Mouse (Mus musculus) kidney, adult 2 months (tissue): ENCODE data around the gene Ttc7b. TPM values are rescaled to one million over a fixed set of nuclear protein-coding genes. Genes with fewer than 3 reads are reported as not detected.

Experiments
- DNase-seq: peaks from one replicate; pipeline ENCODE4 v3.0.0; 2021
- H3K27ac ChIP-seq: fragments of 200-500 bp; 2 replicates; pipeline ENCODE4 v1.5.1; 2012; ENCODE audit warnings: low read depth, low read length, control low read depth, inconsistent platforms; ENCODE audit not compliant: insufficient read depth
- H3K27me3 ChIP-seq: fragments of 200-500 bp; replicated peaks from 2 replicates; pipeline ENCODE4 v1.6.1; 2012; ENCODE audit warnings: mild to moderate bottlenecking, moderate library complexity, low read length, inconsistent platforms; ENCODE audit not compliant: control insufficient read depth, insufficient read depth
- H3K36me3 ChIP-seq: fragments of 200-500 bp; 2 replicates; pipeline ENCODE4 v1.6.1; 2012; ENCODE audit warnings: mild to moderate bottlenecking, moderate library complexity, low read length, inconsistent platforms; ENCODE audit not compliant: control insufficient read depth, insufficient read depth
- H3K4me1 ChIP-seq: fragments of 200-500 bp; 2 replicates; pipeline ENCODE4 v1.6.1; 2011; ENCODE audit warnings: low read length; ENCODE audit not compliant: control insufficient read depth, insufficient read depth
- H3K4me3 ChIP-seq: fragments of 200-500 bp; 2 replicates; pipeline ENCODE4 v1.5.1; 2011; ENCODE audit warnings: mild to moderate bottlenecking, low read depth, low read length, control low read depth; ENCODE audit not compliant: insufficient read depth
- CTCF ChIP-seq: fragments of 200-500 bp; conservative IDR thresholded peaks from 2 replicates; pipeline ENCODE4 v1.5.1; 2011; ENCODE audit warnings: low read depth, mild to moderate bottlenecking, control low read depth, low read length, moderate library complexity, mixed read lengths; ENCODE audit not compliant: insufficient read depth, insufficient read length
- POLR2A ChIP-seq: fragments of 200-500 bp; IDR thresholded peaks from one replicate; pipeline ENCODE4 v1.6.1; 2011; ENCODE audit warnings: low read depth, low read length, control low read depth
- WGBS: fragments of 180-500 bp; shearing (Covaris S2); methylation state at CpG from one replicate; pipeline ENCODE4 v1.1.7; 2018; 5-methylcytosine and 5-hydroxymethylcytosine counted together
- polyA plus RNA-seq: library from polyadenylated mRNA; depleted of rRNA; stranded (reverse); fragments of >200 nt; gene quantifications from 2 replicates; pipeline ENCODE4 v1.2.3, GENCODE M21; 2012

Ttc7b gene
- polyA plus RNA-seq, 1 experiment: 42.1 TPM

DNA sequence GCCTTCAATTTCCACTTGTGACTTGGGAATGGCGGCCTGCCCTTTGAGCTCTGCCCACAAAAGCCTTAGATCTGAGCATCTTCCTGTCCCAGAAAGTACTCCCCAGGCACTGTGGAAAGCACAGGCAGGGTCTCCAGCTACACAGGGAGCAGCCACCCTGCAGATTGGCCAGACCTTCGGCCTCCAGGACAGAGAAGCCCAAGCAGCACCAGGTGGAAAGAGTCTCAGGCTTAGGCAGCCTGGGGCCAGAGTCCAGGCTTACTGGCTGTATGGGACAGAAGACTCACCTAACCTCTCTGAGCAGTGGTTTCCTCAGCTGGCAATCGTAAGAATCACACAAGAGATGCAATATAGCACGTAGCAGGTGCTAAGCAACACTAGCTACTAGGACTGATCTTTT lies 17.0 kb downstream of the Ttc7b start:
- H3K27ac ChIP-seq: no peak overlapping the region
- no peak overlapping the region for H3K4me3 ChIP-seq
- peaks cover 5% of the 10 kb centered on the region; the same call in 1 of the 2 replicates for H3K4me1 ChIP-seq
- DNase-seq: peak; percentile 57
- no peaks in the 10 kb centered on the region for H3K36me3 ChIP-seq
- no peak for TF ChIP-seq POLR2A
- no peak for TF ChIP-seq CTCF
- H3K27me3 ChIP-seq: no peaks in the 10 kb centered on the region
- 64% methylated on average over 4 of the region's 4 CpGs for WGBS

DNA sequence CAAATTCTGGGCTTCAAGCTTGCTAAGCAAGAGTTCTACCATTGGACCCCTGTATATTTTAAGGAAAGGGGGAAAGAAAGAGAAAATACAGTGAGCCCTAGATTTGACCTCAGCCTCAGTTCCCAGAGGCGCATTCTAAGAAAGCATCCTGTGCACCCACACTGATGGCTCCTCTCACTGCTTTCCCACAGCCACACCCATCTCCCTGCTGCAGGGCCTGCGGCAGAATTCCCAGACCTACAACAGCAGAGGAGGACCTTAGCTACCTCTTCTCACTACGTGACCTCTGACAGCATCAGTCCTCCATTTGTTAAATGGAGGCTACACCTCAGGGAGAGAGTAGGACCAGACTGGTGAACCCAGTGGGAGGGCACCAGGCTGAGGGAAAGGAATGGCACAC lies 18.1 kb downstream of the Ttc7b start:
- Histone ChIP-seq H3K4me1 (peaks cover 5% of the 10 kb centered on the region; the same call in 1 of the 2 replicates), H3K4me3 (no peak overlapping the region), H3K27me3 (no peaks in the 10 kb centered on the region), H3K27ac (no peak overlapping the region), H3K36me3 (no peaks in the 10 kb centered on the region)
- 80% methylated on average over 3 of the region's 3 CpGs for WGBS
- no peak for DNase-seq
- TF ChIP-seq CTCF (no peak), POLR2A (no peak)

DNA sequence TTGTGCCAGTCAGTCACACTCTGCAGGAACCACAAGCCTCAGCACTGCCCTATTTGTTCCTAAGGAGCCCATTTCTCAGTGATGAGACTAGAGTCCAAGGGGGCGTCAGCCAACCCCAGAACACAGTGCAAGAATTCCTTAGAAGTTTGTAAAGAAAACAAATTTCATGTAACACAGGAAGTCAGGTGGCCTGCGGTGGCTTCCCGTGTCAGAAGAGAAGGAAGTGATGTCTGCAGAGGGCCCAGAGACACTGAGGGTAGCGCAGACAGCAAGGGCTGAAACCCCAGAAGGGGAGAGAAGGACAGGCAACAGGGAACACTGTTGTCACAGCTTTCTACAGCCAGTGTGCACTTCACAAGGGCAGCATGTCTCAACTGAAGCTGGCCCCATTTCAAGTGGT lies 19.4 kb downstream of the Ttc7b start:
- no peaks in the 10 kb centered on the region for H3K36me3 ChIP-seq
- no peak for DNase-seq
- peaks cover 5% of the 10 kb centered on the region; the same call in 1 of the 2 replicates for H3K4me1 ChIP-seq
- H3K27me3 ChIP-seq: no peaks in the 10 kb centered on the region
- H3K27ac ChIP-seq: no peak overlapping the region
- H3K4me3 ChIP-seq: no peak overlapping the region
- 66% methylated on average over 4 of the region's 4 CpGs for WGBS
- TF ChIP-seq POLR2A: no peak
- TF ChIP-seq CTCF: no peak

DNA sequence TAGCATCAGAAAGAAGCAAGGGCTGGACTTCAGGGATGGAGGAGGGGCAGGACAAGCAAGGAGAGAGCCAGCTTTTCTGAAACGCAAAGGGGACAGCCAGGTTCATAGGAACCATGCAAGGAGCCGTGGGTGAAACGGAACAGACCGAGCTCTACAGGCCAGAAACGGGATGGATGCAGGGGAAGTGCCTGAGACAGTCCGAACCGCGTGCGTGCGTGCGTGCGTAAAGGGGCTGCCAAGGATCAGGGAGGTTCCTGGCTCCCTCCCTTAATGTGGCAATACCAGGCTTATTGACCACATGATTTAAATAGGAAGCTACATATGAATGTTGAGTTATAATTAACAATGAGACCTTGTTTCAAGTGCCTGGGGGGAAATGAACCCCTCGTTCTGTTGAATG lies 21.2 kb downstream of the Ttc7b start:
- no peaks in the 10 kb centered on the region; the same call in 1 of the 2 replicates for H3K36me3 ChIP-seq
- no peaks in the 10 kb centered on the region for H3K27me3 ChIP-seq
- TF ChIP-seq CTCF: no peak
- no peak for TF ChIP-seq POLR2A
- no peak overlapping the region for H3K27ac ChIP-seq
- no peak overlapping the region for H3K4me3 ChIP-seq
- no peak for DNase-seq
- H3K4me1 ChIP-seq: peaks cover 5% of the 10 kb centered on the region; the same call in 1 of the 2 replicates
- 91% methylated on average over 13 of the region's 13 CpGs for WGBS

DNA sequence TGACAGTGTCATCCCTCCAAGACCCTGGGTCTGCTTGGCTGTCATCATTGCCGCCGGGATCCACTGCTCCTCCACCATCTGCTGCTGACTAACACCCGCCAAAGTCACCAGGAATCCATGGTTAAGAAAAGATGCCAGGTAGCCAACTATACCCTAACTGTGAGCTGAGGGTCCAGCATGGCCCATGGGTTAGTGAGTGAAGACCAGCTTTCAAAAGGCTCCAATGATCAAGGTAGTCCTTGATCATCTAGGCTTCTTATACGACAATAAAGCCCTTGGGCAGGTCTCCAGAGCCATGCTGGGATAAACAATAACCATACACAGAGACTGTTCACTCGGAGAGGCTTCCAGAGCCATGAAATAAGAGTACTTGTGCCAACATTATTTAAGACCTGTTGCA lies 22.6 kb downstream of the Ttc7b start:
- 92% methylated on average over 5 of the region's 5 CpGs for WGBS
- no peaks in the 10 kb centered on the region for H3K27me3 ChIP-seq
- H3K27ac ChIP-seq: no peak overlapping the region
- DNase-seq: no peak
- H3K4me3 ChIP-seq: no peak overlapping the region
- TF ChIP-seq POLR2A (no peak), CTCF (no peak)
- H3K36me3 ChIP-seq: peaks cover 1% of the 10 kb centered on the region; the same call in 1 of the 2 replicates
- no peaks in the 10 kb centered on the region for H3K4me1 ChIP-seq

DNA sequence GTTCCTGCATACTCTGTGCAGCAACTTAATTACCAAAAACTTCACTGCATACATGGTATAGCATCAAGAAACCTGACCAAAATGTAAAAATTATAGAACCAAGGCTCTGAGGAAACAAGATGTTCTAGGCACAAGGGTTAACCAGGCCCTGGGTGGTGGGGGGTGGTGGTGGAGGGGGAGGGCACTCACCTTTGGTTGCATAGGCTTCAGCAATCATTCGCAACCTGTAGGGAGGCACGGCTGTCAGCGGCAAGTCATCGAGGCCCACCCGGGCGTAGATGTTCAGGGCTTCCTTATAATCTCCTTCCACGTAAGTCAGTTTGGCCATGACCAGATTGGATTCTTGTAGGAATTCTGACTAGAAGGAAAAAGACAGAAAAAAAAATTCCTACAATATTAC lies 25.5 kb downstream of the Ttc7b start:
- 71% methylated on average over 7 of the region's 7 CpGs for WGBS
- Histone ChIP-seq H3K4me3 (no peak overlapping the region), H3K36me3 (peaks cover 3% of the 10 kb centered on the region; the same call in 1 of the 2 replicates)

DNA sequence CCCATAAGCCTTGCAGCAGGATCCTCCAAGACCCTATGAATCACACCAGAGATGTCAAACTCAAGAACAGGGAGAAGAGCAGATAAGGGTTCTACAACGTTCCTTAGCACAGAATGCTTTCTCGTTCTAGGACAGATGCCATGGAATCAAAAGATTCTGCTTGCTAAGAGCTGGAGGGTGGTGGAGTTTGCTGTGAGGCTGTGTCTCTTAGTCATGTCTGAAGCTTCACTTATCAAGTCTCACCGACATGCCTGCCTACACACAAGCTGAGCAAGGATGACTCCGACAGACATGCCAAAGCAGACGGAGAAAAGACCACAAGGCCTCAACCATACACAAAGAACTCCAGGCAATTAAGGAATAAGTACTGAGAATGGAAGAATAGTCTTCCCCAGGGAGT lies 27.4 kb downstream of the Ttc7b start:
- H3K27me3 ChIP-seq: no peaks in the 10 kb centered on the region
- DNase-seq: no peak
- TF ChIP-seq POLR2A: no peak
- no peak for TF ChIP-seq CTCF
- H3K4me1 ChIP-seq: no peaks in the 10 kb centered on the region
- H3K36me3 ChIP-seq: peaks cover 3% of the 10 kb centered on the region; the same call in 1 of the 2 replicates
- no peak overlapping the region for H3K27ac ChIP-seq
- H3K4me3 ChIP-seq: no peak overlapping the region
- 92% methylated on average over 5 of the region's 5 CpGs for WGBS

More for the DNA sequence above, 25.5 kb downstream of the Ttc7b start:
- no peak for DNase-seq
- no peaks in the 10 kb centered on the region for H3K4me1 ChIP-seq
- no peak overlapping the region for H3K27ac ChIP-seq
- TF ChIP-seq CTCF: no peak
- no peak for TF ChIP-seq POLR2A
- H3K27me3 ChIP-seq: no peaks in the 10 kb centered on the region

DNA sequence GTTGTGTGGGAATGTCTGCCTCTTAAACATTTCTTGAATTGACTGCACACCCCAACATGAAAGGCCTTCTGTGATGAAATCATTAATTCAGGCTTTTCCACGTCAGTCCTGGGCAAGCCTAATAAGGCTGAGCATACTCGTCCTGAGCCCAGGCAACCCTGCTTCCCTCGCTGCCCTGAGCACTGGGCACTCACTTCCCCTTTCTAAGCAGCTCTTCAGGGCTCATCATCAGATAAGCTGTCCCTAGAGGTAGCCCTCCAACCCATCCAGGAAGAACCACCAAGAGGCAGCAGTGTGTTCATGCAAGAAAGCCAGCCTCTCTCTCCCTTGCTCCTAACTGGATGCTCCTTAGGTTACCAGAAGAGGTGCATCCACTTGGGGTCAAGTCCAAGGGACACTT lies 27.9 kb downstream of the Ttc7b start:
- WGBS: 90% methylated on average over 3 of the region's 3 CpGs
- H3K27me3 ChIP-seq: no peaks in the 10 kb centered on the region
- peaks cover 3% of the 10 kb centered on the region; the same call in 1 of the 2 replicates for H3K36me3 ChIP-seq
- H3K4me3 ChIP-seq: no peak overlapping the region
- no peak for DNase-seq
- no peak overlapping the region for H3K27ac ChIP-seq
- no peaks in the 10 kb centered on the region for H3K4me1 ChIP-seq
- no peak for TF ChIP-seq POLR2A
- TF ChIP-seq CTCF: no peak
